Mouse (Mus musculus) testis, adult 2 months (tissue): ENCODE measurements around the gene Mfsd4b1. TPM values are rescaled to one million over a fixed set of nuclear protein-coding genes. Genes with fewer than 3 reads are reported as not detected.
A peak's percentile ranks its signal among the peaks of the same experiment; 100 is the strongest.

Experiments
- H3K27ac ChIP-seq: fragments of 200-500 bp; 2 replicates; pipeline ENCODE4 v1.5.1; 2012; ENCODE audit warnings: low read depth, low read length; ENCODE audit not compliant: control insufficient read depth, insufficient read depth
- H3K27me3 ChIP-seq: fragments of 200-500 bp; 2 replicates; pipeline ENCODE4 v1.6.1; 2012; ENCODE audit warnings: mild to moderate bottlenecking, low read length, moderate library complexity; ENCODE audit not compliant: control insufficient read depth, insufficient read depth
- H3K36me3 ChIP-seq: fragments of 200-500 bp; 2 replicates; pipeline ENCODE4 v1.6.1; 2012; ENCODE audit warnings: mild to moderate bottlenecking, low read length; ENCODE audit not compliant: control insufficient read depth, insufficient read depth
- H3K4me1 ChIP-seq: fragments of 200-500 bp; 2 replicates; pipeline ENCODE4 v1.6.1; 2012; ENCODE audit warnings: low read length; ENCODE audit not compliant: control insufficient read depth, insufficient read depth
- H3K4me3 ChIP-seq: fragments of 200-500 bp; 2 replicates; pipeline ENCODE4 v1.5.1; 2012; ENCODE audit warnings: low read depth, mild to moderate bottlenecking, low read length, moderate library complexity, mixed read lengths; ENCODE audit not compliant: control insufficient read depth
- CTCF ChIP-seq: fragments of 200-500 bp; IDR thresholded peaks from 2 replicates; pipeline ENCODE4 v1.5.1; 2012; ENCODE audit warnings: low read depth, mild to moderate bottlenecking, inconsistent platforms, low read length, moderate library complexity; ENCODE audit not compliant: control insufficient read depth, insufficient read depth, insufficient replicate concordance
- POLR2A ChIP-seq: fragments of 200-500 bp; IDR thresholded peaks from 2 replicates; pipeline ENCODE4 v1.6.1; 2012; ENCODE audit warnings: low read depth, mild to moderate bottlenecking, inconsistent platforms, low read length, moderate library complexity; ENCODE audit not compliant: control insufficient read depth
- polyA plus RNA-seq: library from polyadenylated mRNA; depleted of rRNA; stranded (reverse); fragments of >200 nt; gene quantifications from 2 replicates; pipeline ENCODE4 v1.2.3, GENCODE M21; 2012; rRNA removed

Gene Mfsd4b1
- polyA plus RNA-seq, 1 experiment: 0.27 TPM

- H3K4me1 ChIP-seq: peaks cover 11% of the 10 kb centered on the region
- peak within 1 kb of the TSS; percentile 75 for H3K27ac ChIP-seq
- H3K36me3 ChIP-seq: no peaks in the 10 kb centered on the region
- peak within 1 kb of the TSS; percentile 85 for H3K4me3 ChIP-seq
- peak; percentile 33; the same call in 1 of the 2 replicates for TF ChIP-seq POLR2A
- peak; percentile 58; the same call in 1 of the 2 replicates for TF ChIP-seq CTCF
- no peaks in the 10 kb centered on the region for H3K27me3 ChIP-seq
These were observed 65.2 kb downstream of the Mfsd4b1 start, which contains the start of gene Mfsd4b3 for GRCm38 (mm10) chr10:39959761-39960440. Mfsd4b3 (minus strand) TSS chr10:39960153.

GRCm38 (mm10) chr10:39958266-39958665 is 66.8 kb downstream of the Mfsd4b1 start:
- no peak for TF ChIP-seq CTCF
- no peak for TF ChIP-seq POLR2A
- Histone ChIP-seq H3K27me3 (no peaks in the 10 kb centered on the region), H3K36me3 (no peaks in the 10 kb centered on the region), H3K4me3 (no peak overlapping the region), H3K4me1 (peaks cover 11% of the 10 kb centered on the region), H3K27ac (no peak overlapping the region)

GRCm38 (mm10) chr10:39956340-39956878 is 68.7 kb downstream of the Mfsd4b1 start:
- no peaks in the 10 kb centered on the region for H3K27me3 ChIP-seq
- peaks cover 11% of the 10 kb centered on the region for H3K4me1 ChIP-seq
- no peak overlapping the region for H3K4me3 ChIP-seq
- TF ChIP-seq CTCF: no peak
- TF ChIP-seq POLR2A: no peak
- H3K27ac ChIP-seq: no peak overlapping the region
- no peaks in the 10 kb centered on the region for H3K36me3 ChIP-seq

GRCm38 (mm10) chr10:39955163-39955562 is 69.9 kb downstream of the Mfsd4b1 start:
- H3K27me3 ChIP-seq: no peaks in the 10 kb centered on the region

More at GRCm38 (mm10) chr10:39955163-39955562, 69.9 kb downstream of the Mfsd4b1 start:
- peaks cover 7% of the 10 kb centered on the region for H3K4me1 ChIP-seq
- TF ChIP-seq POLR2A (no peak), CTCF (no peak)
- H3K4me3 ChIP-seq: no peak overlapping the region
- H3K36me3 ChIP-seq: no peaks in the 10 kb centered on the region
- no peak overlapping the region for H3K27ac ChIP-seq

Other genes starting within 250 kb of the Mfsd4b1 start
- gene Mfsd4b4, start 126.0 kb downstream of the Mfsd4b1 start, polyA plus RNA-seq: 3.0 and 3.9 TPM in 2 replicates
- gene Mfsd4b2, start 98.3 kb downstream of the Mfsd4b1 start, polyA plus RNA-seq: not detected in 2 replicates
- gene Mfsd4b3, start 65.1 kb downstream of the Mfsd4b1 start, polyA plus RNA-seq: 0.06 and 0.19 TPM in 2 replicates
- gene Mfsd4b5, start 38.6 kb downstream of the Mfsd4b1 start, polyA plus RNA-seq: 0.04 and 0.12 TPM in 2 replicates
- 2.5 and 4.3 TPM in 2 replicates for gene Slc16a10, start 117.0 kb upstream of the Mfsd4b1 start, polyA plus RNA-seq
- gene Rpf2, start 221.8 kb upstream of the Mfsd4b1 start, polyA plus RNA-seq: 14.6 and 15.8 TPM in 2 replicates
- 3.4 and 5.1 TPM in 2 replicates for gene Gtf3c6, start 232.8 kb upstream of the Mfsd4b1 start, polyA plus RNA-seq